Mouse (Mus musculus) thymus, postnatal 10 days (tissue): ENCODE data around the gene Ophn1.

Experiments used
- DNase-seq, 2 experiments: peaks; one replicate each; pipeline ENCODE4 v3.0.0; 2021; ENCODE audit warnings: low spot score in 2 of 2

Ophn1 gene

GRCm38 (mm10) chrX:98803813-98804212 lies 87.0 kb downstream of the Ophn1 start:
- DNase-seq, result no peak

DNA sequence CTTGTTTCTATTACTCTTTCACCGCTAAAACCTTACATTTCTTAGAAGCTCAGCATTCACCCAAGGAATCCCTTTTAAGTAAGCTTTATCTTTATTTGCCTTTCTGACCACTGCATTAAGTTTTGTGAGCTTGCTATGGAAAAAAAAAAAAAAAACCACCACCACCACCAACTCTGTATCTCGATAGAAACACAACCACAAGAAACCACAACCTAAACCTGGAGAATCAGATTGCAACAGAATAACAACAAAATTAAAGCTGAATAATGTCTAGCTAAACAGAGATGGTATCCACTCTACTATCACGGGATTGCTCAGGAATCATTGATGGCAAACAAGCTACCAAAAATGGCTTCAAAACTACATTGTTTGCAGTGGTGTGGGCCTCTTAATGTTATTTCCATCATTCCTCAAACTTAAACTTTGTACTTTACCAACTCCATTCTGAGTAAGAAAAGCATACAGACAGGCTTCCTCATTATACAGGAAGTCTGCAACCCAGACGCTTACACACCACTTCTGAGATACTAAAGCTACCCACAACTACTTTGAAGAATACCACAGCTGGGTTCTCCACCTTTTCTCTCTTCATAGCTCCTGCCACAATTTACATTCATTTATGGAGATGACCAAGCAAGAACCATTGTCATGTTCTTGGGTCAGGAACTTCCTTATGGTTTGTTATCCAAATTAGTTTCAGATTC lies 116.4 kb downstream of the Ophn1 start:
- DNase-seq, result no peak

DNA sequence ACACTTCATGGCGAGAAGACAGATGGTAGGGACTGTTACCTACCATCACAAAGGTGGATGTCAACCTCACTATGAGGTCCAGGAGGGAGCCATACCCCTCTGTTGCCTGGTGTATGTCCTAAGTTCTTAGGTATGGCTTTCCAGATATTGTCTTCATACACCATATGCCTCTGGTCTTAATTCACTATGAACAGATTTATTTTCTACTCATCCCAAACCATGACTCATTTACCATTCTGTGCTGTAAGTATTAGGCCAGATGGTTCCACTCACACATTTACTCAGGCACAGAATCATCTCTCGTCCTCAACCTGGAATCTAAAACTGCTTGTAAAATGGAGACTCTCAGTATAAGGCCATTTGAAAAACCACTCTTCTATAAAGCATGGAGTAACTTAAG lies 135.7 kb downstream of the Ophn1 start:
- no peak for DNase-seq

DNA sequence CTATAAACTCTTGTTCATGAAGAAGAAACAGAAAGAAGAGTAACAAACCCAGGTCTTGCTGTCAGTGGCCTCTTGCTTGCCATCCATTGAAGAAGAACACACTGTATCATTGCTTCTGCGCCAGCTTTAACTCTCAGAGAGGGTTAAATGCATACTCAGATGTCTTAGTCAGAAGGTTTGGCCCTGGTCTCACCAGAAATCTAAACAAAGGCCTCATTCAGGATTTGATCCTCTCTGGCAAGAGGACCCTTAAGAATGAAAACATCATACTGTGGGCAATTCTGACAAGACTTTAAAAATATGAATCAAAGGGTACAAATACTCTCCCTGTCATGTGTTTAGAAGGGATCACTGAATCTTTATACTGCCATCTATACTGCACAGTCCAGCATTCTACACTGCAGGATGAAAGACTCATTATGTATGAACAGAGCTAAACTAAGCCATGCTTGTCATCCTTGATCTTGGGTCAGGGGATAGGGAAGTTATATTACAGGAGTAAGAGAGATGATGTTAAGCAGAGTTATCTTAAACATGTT lies 139.5 kb downstream of the Ophn1 start:
- DNase-seq, result no peak

- DNase-seq, result no peak
Measured at GRCm38 (mm10) chrX:98736758-98737157, 154.1 kb downstream of the Ophn1 start.

- no peak for DNase-seq
Measured at GRCm38 (mm10) chrX:98722991-98723390, 167.8 kb downstream of the Ophn1 start.

GRCm38 (mm10) chrX:98707766-98708165 lies 183.1 kb downstream of the Ophn1 start:
- DNase-seq, result no peak

GRCm38 (mm10) chrX:98701635-98702034 lies 189.2 kb downstream of the Ophn1 start:
- peak in 1 of 2 experiments; percentile 15 for DNase-seq

DNA sequence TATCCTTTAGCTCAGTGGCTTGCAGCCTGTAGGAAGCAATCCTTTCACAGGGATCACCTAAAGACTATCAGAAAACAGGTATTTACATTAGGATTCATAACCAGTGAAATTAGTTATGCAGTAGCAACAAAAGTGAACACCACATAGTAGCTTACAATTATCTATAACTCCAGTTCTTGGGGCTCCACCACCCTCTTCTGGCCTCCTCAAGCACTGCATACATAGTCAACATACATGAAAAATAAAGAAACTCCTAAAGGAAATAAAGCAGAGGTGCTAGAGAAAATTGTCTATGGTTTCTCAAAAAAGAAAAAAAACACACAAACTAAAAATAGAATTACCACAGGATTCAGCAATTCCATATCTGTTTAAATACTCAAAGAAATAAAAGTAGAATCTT lies 208.2 kb downstream of the Ophn1 start:
- DNase-seq, result no peak

DNA sequence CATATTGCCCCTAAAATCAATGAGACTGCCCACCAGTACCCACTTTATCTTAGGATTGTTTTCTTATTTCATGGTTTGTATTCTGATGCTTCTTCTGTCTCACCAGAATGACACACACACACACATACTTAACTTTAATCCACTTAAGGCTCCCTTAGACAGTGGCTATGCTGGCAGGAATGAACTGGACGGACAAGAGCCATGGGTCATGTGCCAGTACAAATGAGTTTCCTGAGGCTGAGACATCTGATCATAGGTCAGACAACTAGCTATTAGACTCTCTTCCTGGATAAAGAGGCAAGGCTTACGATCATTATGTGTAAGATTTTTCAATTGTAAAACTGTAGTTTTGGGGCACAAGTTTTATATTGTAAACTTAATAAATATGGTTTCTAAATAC lies 209.5 kb downstream of the Ophn1 start:
- DNase-seq, result no peak

DNA sequence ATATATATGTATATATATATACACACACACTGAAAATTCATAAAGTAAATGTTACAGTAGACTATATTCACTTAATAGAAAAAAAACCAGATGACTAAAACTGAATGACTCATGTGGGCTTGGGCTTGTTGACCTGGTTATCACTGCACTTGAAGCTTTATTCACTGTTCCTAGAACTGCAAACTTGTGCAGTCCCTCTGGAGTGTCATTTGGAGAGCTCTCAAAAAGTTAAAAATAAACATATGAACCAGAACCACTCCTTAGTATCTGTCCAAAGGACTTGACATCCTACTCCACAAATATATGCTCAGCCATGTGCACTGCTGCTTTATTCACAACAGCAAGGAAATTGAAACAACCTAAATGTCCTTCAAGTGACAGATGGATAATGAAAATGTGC lies 219.8 kb downstream of the Ophn1 start:
- DNase-seq, result no peak

- no peak for DNase-seq
Measured at GRCm38 (mm10) chrX:98651431-98651830, 239.4 kb downstream of the Ophn1 start.

DNA sequence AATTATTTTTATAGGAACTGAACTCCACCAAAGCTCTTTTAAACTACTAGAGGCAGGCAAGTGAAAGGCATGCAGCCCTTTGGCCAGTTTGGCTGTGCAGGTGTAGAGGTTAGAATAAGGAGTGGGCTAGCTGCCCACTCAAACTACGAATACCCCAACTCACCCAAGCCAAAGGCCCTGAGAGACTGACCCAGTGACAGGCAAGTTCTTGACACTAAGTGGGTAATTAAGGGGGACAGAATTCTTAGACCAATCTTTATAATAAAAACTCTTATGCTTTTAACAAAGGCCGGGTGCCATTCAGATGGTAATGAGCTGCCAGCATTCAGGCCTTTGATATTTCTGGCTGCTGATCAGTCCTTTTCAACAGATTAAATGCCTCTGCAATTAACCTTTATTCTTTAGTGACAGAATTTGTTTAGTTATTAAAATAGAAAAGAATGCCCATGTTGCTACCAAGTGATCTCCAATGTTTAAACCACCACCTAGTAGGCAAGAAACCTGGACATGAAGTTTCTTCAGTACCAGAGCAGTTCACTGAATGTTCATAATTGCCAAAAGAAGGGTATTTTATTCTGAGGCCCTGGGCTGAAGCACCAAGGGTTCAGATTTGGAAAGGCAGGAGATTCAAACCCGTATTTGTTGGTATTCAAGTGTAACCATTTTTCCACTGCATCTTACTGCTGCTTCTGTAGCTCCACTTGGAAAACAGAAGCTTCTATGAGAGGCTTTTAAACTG lies 262.0 kb downstream of the Ophn1 start:
- no peak for DNase-seq

GRCm38 (mm10) chrX:98618865-98619264 lies 272.0 kb downstream of the Ophn1 start:
- DNase-seq, result peak in 1 of 2 experiments; percentile 3

DNA sequence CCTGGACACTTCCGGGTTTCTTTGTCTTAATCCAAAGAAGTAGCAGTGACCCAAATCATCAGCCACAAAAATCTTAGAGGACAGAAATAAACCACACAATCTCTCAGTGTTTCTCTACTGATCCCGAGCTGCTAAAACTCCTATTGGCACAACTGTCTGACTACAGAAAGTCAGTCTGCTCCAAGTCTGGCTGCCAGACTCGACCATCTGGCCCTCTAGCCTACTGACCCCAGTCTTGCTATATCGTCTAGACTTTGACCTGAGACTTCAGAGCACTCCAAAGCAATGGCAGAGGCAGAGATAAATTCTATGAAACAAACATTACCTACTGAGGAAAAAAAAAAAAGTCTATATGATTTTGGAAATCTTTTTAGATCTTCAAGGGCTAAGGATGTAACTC lies 273.4 kb downstream of the Ophn1 start:
- no peak for DNase-seq

DNA sequence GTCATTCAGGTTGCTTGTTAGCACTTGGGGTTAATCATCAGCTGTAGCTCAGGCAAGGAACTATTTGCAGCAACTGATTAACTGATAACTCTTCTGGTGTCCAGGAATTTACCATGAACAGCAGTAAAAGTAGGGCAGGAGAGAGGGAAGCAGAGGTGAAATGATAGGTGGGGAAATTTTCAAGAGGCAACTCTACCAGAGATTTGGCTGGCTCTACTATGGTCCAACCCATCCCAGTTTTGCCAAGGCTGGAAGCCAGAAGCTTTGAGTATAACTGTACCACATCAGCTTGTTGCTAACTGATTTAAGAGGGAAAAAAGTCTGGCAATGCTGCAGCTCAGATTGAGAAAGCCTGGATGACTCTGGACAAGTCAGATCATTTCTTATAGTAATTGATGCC lies 316.6 kb downstream of the Ophn1 start:
- DNase-seq, result no peak

DNA sequence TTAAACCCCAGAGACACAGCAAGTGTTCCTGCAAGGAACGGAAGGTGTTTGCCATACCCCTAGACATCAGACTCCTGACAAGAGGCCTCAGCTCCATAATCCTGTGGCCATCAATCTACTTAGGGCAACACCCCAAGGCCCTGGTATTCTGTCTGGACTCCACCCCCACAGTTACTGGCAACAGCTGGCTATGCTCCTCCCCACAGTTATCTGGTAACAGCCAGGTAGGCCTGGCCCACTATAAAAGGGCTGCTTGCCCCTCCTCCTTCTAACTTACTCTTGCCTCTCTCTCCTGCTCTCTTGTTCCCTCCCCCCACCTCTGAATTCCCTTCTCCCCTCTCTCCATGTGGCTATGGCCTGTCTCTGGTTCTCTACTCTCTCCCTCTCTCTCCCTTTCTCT lies 344.4 kb downstream of the Ophn1 start:
- no peak for DNase-seq

GRCm38 (mm10) chrX:98515329-98515728 lies 375.5 kb downstream of the Ophn1 start:
- no peak for DNase-seq

- DNase-seq, result no peak
Measured at GRCm38 (mm10) chrX:98514359-98514904, 376.4 kb downstream of the Ophn1 start.
